Mouse (Mus musculus) G1E (cell line): ENCODE measurements around the gene Atxn7l2. TPM values are rescaled to one million over a fixed set of nuclear protein-coding genes. Genes with fewer than 3 reads are reported as not detected.
A peak's percentile ranks its signal among the peaks of the same experiment; 100 is the strongest.

Source experiments
- ATAC-seq: 2 replicates; pipeline ENCODE4 v1.8.0; 2016; ENCODE audit warnings: mild to moderate bottlenecking; ENCODE audit not compliant: insufficient number of reproducible peaks, poor library complexity, low FRiP score, severe bottlenecking; ENCODE audit errors: extremely low read depth
- DNase-seq: peaks from one replicate; pipeline ENCODE4 v3.0.0; 2012; ENCODE audit warnings: low spot score
- H3K27me3 ChIP-seq: 2 replicates; pipeline ENCODE4 v1.6.1; 2012; ENCODE audit warnings: mild to moderate bottlenecking, low read length, inconsistent platforms; ENCODE audit not compliant: insufficient read depth
- H3K36me3 ChIP-seq: replicated peaks from 2 replicates; pipeline ENCODE3; 2012; ENCODE audit warnings: mild to moderate bottlenecking, inconsistent platforms
- H3K4me1 ChIP-seq: 2 replicates; pipeline ENCODE4 v1.6.1; 2012; ENCODE audit warnings: low read depth, low read length, inconsistent platforms, mixed read lengths; ENCODE audit not compliant: insufficient read depth
- H3K4me3 ChIP-seq: 2 replicates; pipeline ENCODE4 v1.5.1; 2012; ENCODE audit warnings: low read depth, mild to moderate bottlenecking, inconsistent platforms, low read length, moderate library complexity, mixed read lengths
- H3K9me3 ChIP-seq: replicated peaks from 2 replicates; pipeline ENCODE4 v1.6.1; 2012; ENCODE audit warnings: inconsistent platforms
- CTCF ChIP-seq: IDR thresholded peaks from 2 replicates; pipeline ENCODE4 v1.5.1; 2012; ENCODE audit warnings: low read depth, low read length, inconsistent platforms, mixed read lengths
- GATA1 ChIP-seq: IDR thresholded peaks from 2 replicates; pipeline ENCODE4 v1.6.1; 2012; ENCODE audit warnings: borderline replicate concordance, low read length, inconsistent platforms, mixed read lengths
- GATA2 ChIP-seq: IDR thresholded peaks from 2 replicates; pipeline ENCODE4 v1.6.1; 2012; ENCODE audit warnings: low read depth, low read length, inconsistent platforms, borderline replicate concordance
- POLR2AphosphoS5 ChIP-seq: IDR thresholded peaks from 2 replicates; pipeline ENCODE4 v1.6.1; 2012; ENCODE audit warnings: low read depth, low read length, inconsistent platforms; ENCODE audit not compliant: insufficient replicate concordance
- TAL1 ChIP-seq: conservative IDR thresholded peaks from 2 replicates; pipeline ENCODE4 v1.6.1; 2012; ENCODE audit warnings: low read depth, low read length, inconsistent platforms, mixed read lengths
- polyA plus RNA-seq: library from polyadenylated mRNA; stranded (reverse); fragments of >175 nt; gene quantifications from 2 replicates; pipeline ENCODE4 v1.2.3, GENCODE M21; 2012
- total RNA-seq, 2 experiments: library from RNA; stranded (forward) in 1 of 2; stranded (reverse) in 1 of 2; fragments of 200-1000 nt in 1 of 2; fragments of >200 nt in 1 of 2; fragmentation: Nextera tagmentation in 1 of 2; gene quantifications; 2 replicates each; pipeline ENCODE4 v1.2.3; 2014 to 2017

The Atxn7l2 gene
- total and polyA plus RNA-seq, 3 experiments = 2.7 to 19.7 (median 8.0) TPM

DNA sequence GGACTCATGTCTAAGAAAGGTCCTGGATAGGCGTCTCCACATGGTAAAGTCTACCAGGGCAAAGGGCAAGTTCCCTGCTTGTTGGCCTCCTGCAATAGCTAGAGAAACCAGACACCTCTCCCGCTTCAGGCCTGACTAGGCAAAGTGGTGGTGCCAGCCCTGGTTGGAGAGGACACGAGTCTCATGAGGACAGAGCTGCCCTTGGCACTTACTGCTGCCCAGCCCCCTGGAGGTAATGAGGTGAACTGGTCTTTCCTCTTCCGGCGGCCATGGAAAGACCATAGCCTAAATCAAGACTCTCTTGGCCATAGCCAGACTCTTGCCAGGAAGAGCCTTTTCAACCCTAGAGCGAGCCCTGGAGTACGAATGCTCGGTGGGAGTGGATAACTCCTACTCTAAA is 1.7 kb upstream of the Atxn7l2 start:
- peaks cover 5% of the 10 kb centered on the region; the same call in 1 of the 2 replicates for H3K27me3 ChIP-seq
- ATAC-seq = no peak
- no peak overlapping the region for H3K4me3 ChIP-seq
- DNase-seq = no peak
- H3K36me3 ChIP-seq = peaks cover 15% of the 10 kb centered on the region
- TF ChIP-seq TAL1 (no peak), GATA1 (no peak), CTCF (no peak), POLR2AphosphoS5 (no peak), GATA2 (no peak)
- no peaks in the 10 kb centered on the region for H3K9me3 ChIP-seq
- H3K4me1 ChIP-seq = peaks cover 34% of the 10 kb centered on the region

DNA sequence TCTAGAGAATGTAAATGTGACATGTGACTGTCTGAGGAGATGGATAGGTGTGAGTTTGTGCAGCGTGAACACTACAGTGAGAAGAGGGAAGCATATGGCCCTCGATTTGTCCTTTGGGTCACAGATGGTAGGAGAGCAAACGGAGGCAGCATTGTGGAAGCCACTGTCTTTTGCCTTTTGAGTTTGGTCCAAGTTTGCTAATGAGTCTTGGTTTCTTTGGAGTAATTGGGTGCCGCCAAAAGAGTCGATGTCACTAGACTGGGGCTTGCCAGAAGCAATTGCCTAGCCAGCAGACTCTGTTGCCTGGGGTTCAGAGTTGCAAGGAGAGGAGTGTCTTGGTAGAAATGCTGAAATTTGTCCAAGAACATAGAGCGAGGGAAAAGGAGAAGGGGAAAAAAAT is 1.1 kb upstream of the Atxn7l2 start:
- no peak overlapping the region for H3K4me3 ChIP-seq
- peaks cover 34% of the 10 kb centered on the region for H3K4me1 ChIP-seq
- no peak for TF ChIP-seq GATA1
- TF ChIP-seq CTCF = no peak
- no peak for TF ChIP-seq TAL1
- TF ChIP-seq POLR2AphosphoS5 = no peak
- no peak for TF ChIP-seq GATA2
- H3K36me3 ChIP-seq = peaks cover 21% of the 10 kb centered on the region
- ATAC-seq = no peak
- H3K27me3 ChIP-seq = peaks cover 5% of the 10 kb centered on the region; the same call in 1 of the 2 replicates
- no peaks in the 10 kb centered on the region for H3K9me3 ChIP-seq
- no peak for DNase-seq

DNA sequence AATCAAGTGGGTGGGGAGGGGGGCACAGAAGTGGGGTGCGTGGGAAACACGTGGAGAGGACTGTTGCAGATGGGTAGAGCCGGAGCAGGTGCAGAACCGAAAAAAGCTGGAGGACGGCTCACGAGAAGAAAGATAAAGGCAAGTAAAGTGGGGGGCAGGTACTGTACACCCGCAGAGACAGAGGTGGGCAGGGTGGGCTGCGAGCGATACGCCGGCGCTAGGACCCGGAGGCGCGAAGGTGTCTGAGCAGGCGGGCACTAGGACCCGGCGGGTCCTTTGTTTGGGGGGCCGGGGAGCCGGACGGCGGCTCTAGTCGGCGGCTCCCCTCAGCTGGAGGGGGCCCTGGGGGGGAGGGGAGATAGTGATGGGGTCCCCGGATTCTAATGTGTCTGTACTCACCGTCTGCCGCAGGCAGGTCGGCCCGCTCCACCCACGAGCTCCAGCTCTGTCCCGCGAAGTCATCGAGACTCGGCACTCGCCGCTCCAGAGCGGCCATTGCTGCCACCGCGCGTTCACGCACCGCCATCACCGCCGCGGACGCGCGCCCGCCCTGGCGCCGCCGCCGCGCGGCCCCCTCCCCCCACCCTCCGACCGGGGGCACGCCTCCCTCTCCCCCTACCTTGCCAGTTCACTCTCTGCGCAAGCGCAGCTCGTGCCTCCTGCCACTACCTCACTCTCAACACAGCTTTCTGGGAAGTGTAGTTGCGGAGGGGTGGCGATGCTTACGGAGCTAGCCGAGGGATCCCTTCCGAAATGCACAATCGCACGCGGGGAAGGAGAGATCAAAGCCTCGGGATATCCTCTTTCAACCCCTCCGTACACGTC is 576 bp downstream of the Atxn7l2 start:
- Histone ChIP-seq H3K9me3 (no peaks in the 10 kb centered on the region), H3K4me1 (peaks cover 36% of the 10 kb centered on the region), H3K4me3 (peak overlapping the region; percentile 77), H3K27me3 (no peaks in the 10 kb centered on the region; the same call in 1 of the 2 replicates), H3K36me3 (peaks cover 38% of the 10 kb centered on the region)
- ATAC-seq = peak; percentile 90
- TF ChIP-seq CTCF (no peak), GATA1 (no peak), TAL1 (no peak), POLR2AphosphoS5 (no peak), GATA2 (no peak)
- peak; percentile 91 for DNase-seq

DNA sequence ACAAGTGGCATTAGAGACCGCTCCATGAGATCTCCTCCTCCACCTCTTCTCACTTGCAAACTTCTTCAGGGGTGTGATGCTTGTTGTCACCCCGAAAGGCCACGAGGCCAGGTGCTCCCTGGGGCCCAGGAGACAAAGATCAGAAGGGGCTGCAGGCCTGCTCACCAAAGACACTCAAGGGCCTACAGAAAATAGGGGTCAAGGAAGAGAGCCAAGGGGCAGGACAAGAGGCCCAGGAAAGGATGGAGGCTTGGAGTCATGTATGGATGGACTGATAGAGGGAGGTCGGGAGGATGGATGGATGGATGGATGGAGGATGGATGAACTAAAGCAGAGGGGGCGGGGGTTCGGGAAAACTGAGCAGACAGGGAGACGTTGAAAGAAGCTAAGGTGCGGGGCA is 1.2 kb downstream of the Atxn7l2 start:
- no peak for DNase-seq
- TF ChIP-seq TAL1 (no peak), GATA2 (no peak), CTCF (no peak), POLR2AphosphoS5 (no peak), GATA1 (no peak)
- Histone ChIP-seq H3K9me3 (no peaks in the 10 kb centered on the region), H3K36me3 (peaks cover 44% of the 10 kb centered on the region), H3K4me1 (peaks cover 41% of the 10 kb centered on the region), H3K4me3 (peak overlapping the region; percentile 77), H3K27me3 (no peaks in the 10 kb centered on the region; the same call in 1 of the 2 replicates)
- ATAC-seq = no peak

DNA sequence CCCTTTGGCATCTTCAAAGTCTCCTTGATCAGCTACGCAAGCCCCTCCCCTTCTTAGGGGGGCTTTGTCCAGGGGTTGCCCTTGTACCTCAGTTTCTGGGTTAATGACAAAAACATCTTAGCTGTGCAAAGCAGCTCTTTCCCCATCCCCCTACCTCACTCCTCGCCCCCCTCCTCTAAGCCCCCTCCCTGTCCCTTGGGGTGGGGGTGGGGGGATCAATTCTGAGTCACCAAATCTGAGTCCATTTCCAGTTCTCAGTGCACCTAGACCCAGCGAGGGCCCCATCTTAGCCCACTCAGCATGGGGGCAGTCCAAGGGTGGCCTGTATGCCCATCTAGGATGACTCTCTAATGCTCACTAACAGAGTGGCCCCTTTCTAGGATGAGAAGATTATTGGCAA is 1.7 kb downstream of the Atxn7l2 start:
- H3K4me1 ChIP-seq = peaks cover 45% of the 10 kb centered on the region
- ATAC-seq = no peak
- H3K36me3 ChIP-seq = peaks cover 49% of the 10 kb centered on the region
- DNase-seq = no peak
- TF ChIP-seq GATA2 (no peak), GATA1 (no peak), CTCF (no peak), TAL1 (no peak), POLR2AphosphoS5 (no peak)
- H3K27me3 ChIP-seq = no peaks in the 10 kb centered on the region
- peak overlapping the region; percentile 77; the same call in 1 of the 2 replicates for H3K4me3 ChIP-seq
- no peaks in the 10 kb centered on the region for H3K9me3 ChIP-seq

DNA sequence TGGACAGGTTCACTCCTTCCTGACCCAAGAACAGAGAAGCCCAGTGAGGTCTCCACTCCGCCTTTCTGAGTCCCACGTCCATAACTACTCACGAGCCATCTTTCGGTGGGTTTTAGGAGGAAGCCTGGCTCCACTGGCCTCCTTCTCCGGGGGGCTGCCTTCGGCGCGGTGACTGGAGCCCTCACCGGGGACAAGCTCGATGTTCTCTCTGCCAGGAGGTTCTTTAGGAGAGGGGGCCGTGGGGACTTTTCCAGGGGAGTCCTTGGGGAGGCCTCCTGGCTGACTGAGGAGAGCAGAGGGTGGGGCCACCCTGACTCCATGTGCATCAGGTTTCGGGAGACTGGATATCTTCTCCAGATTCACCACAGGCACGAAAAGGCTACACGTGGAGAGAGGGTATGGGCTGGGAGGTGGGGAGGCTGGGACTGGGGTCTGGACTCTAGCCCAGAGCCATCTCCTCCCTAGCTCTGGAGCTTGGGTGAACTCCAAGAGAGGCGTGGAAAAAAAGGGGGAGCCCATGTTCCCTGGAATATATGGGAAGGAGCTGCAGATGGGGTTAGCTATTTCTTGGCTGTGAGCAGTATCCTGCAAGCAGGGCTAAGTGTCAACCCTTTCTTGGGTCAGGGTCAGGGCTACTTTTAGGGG is 3.9 kb downstream of the Atxn7l2 start:
- TF ChIP-seq POLR2AphosphoS5 = no peak
- no peak for TF ChIP-seq GATA1
- TF ChIP-seq CTCF = no peak
- TF ChIP-seq TAL1 = no peak
- TF ChIP-seq GATA2 = no peak

More for the DNA sequence above, 3.9 kb downstream of the Atxn7l2 start:
- Histone ChIP-seq H3K36me3 (peaks cover 70% of the 10 kb centered on the region), H3K27me3 (no peaks in the 10 kb centered on the region), H3K9me3 (no peaks in the 10 kb centered on the region), H3K4me1 (peaks cover 58% of the 10 kb centered on the region), H3K4me3 (no peak overlapping the region)
- no peak for DNase-seq
- ATAC-seq = no peak
